ENCODE assay signal across 21 mouse cellular contexts in genomic region chr17:33352981-33353380, GRCm38 (mm10).
"Had no signal": no experiment of that assay in that cellular context is flagged by ENCODE, and none has a peak within 500 bp of the region (broad histone marks: within the 10 kb centered on the region; RNA-seq: fewer than 3 reads in every experiment).

No protein-coding gene starts in this region.

- DNase-seq: kidney, adult 2 months; kidney, postnatal 36 days; left cerebral cortex, postnatal 4 days; lung, embryonic 14.5 days; midbrain, embryonic 14.5 days; right cerebral cortex, adult 18-20 months; right cerebral cortex, postnatal 14 days; right cerebral cortex, postnatal 4 days; thymus, adult 18-20 months; thymus, postnatal 36 days had no signal

- H3K9ac ChIP-seq: limb, embryonic 12.5 days; limb, embryonic 15.5 days; liver, embryonic 15.5 days; lung, embryonic 14.5 days; neural tube, embryonic 12.5 days; neural tube, embryonic 15.5 days had no signal

- H3K4me3 ChIP-seq: limb, embryonic 12.5 days; limb, embryonic 15.5 days; liver, embryonic 15.5 days; megakaryocyte, embryonic 14.5 days; neural tube, embryonic 12.5 days; neural tube, embryonic 15.5 days had no signal

- H3K4me2 ChIP-seq: limb, embryonic 12.5 days; limb, embryonic 15.5 days; liver, embryonic 15.5 days; lung, embryonic 14.5 days; midbrain, embryonic 11.5 days; neural tube, embryonic 12.5 days; neural tube, embryonic 15.5 days had no signal

- H3K9me3 ChIP-seq: liver, embryonic 15.5 days had no signal

- H3K27me3 ChIP-seq: limb, embryonic 12.5 days; limb, embryonic 15.5 days; liver, embryonic 15.5 days; megakaryocyte, embryonic 14.5 days; neural tube, embryonic 12.5 days; neural tube, embryonic 15.5 days had no signal

- ATAC-seq: intestine, postnatal 0 days; lung, postnatal 0 days had no signal

- H3K27ac ChIP-seq: kidney, postnatal 0 days; limb, embryonic 12.5 days; limb, embryonic 15.5 days; liver, embryonic 15.5 days; macrophage; neural tube, embryonic 12.5 days; neural tube, embryonic 15.5 days had no signal

- H3K36me3 ChIP-seq: limb, embryonic 12.5 days; liver, embryonic 15.5 days; neural tube, embryonic 12.5 days; neural tube, embryonic 15.5 days had no signal
